In the genomic region with DNA sequence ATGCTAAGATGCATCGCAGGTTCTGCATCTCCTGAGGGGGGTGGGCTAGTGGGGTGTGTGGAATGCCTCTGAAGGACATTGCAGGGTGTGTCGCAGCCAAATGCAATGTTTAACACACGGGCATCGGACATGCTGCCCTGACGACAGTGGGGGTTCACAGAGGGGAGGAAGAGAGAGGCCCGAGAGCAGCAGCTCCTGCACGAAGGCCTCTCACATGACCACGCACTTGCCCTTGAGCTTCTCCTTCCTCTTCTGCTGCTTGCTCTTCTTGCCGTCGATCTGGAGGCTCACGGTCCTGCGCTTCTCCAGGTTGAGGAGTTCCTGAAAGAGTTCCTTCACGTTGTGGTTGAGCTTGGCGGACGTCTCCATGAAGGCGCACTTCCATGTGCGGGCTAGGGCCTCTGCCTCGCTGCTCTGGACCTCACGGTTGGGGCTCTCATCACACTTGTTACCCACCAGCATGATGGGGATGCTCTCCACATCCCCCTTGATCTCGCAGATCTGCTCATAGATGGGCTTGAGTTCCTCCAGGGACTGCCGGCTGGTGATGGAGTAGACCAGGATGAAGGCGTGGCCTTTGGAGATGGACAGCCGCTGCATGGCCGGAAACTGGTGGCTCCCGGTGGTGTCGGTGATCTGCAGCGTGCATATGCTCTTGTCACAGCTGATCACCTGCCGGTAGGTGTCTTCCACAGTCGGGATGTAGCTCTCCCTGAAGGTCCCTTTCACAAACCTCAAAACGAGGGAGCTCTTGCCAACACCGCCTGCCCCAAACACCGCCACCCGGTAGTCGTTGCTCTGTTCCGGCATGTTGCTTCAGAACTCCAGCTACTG, we compare ENCODE assay signal across 25 mouse cellular contexts. TPM values are rescaled to one million over a fixed set of nuclear protein-coding genes. Genes with fewer than 3 reads are reported as not detected.
DNase-seq lines count a peak whose midpoint lies in the region; ATAC-seq and TF ChIP-seq lines count a peak whose summit lies in the region.
"Had no signal": no experiment of that assay in that cellular context is flagged by ENCODE, and none has a peak within 500 bp of the region (broad histone marks: within the 10 kb centered on the region; RNA-seq: fewer than 3 reads in every experiment).

No protein-coding gene starts in this region.

- no peak overlapping the region for H3K4me3 ChIP-seq in heart, adult 2 months
- H3K4me3 ChIP-seq: embryonic facial prominence, embryonic 15.5 days; erythroblast, embryonic 14.5 days; forebrain, embryonic 15.5 days; heart, embryonic 10.5 days; hindbrain, embryonic 12.5 days had no signal

- no peak overlapping the region for H3K27ac ChIP-seq in heart, adult 2 months
- H3K27ac ChIP-seq: embryonic facial prominence, embryonic 15.5 days; forebrain, embryonic 15.5 days; heart, embryonic 10.5 days; hindbrain, embryonic 12.5 days had no signal

- H3K36me3 ChIP-seq in heart, adult 2 months (ENCODE audit: control insufficient read depth, insufficient read depth, low read length), result no peaks in the 10 kb centered on the region
- H3K36me3 ChIP-seq: embryonic facial prominence, embryonic 15.5 days; forebrain, embryonic 15.5 days; hindbrain, embryonic 12.5 days had no signal

- H3K79me2 ChIP-seq in heart, adult 2 months (replicated peaks; ENCODE audit: control insufficient read depth, insufficient read depth, low read length), result no peaks in the 10 kb centered on the region

- intact Hi-C loops in heart, adult 2 months (cut with DNase I), result no loop called here
- intact Hi-C loops in left cerebral cortex, postnatal 25 days (cut with DNase I), result no loop called here

- TF ChIP-seq EP300 in heart, adult 2 months (IDR thresholded peaks at IDR 0.05; ENCODE audit: insufficient read depth, low read depth, low read length), result no peak

- ATAC-seq in common myeloid progenitor, adult 5-6 weeks (replicated peaks; ENCODE audit: low read depth, poor library complexity, severe bottlenecking), result 0 out of 2 replicates have a peak, but pooled peaks have one; percentile 24
- ATAC-seq in megakaryocyte progenitor cell, adult 5-6 weeks (replicated peaks; ENCODE audit: poor library complexity), result peak; percentile 20; the same call in 1 of the 2 replicates
- ATAC-seq: CD4-positive, CD25-positive, alpha-beta regulatory T cell, adult 4 months; forebrain, embryonic 15.5 days; hindbrain, embryonic 16.5 days had no signal

- no peak overlapping the region for H3K9ac ChIP-seq in heart, adult 2 months (ENCODE audit: low read depth, low read length)
- H3K9ac ChIP-seq: embryonic facial prominence, embryonic 15.5 days; forebrain, embryonic 15.5 days; hindbrain, embryonic 12.5 days had no signal

- TF ChIP-seq CTCF in heart, adult 2 months (IDR thresholded peaks at IDR 0.05), result no peak

- 88% methylated on average over 35 of the region's 35 CpGs for WGBS in heart, adult 2 months

- H3K4me1 ChIP-seq in heart, adult 2 months (ENCODE audit: control insufficient read depth, insufficient read depth, low read length), result no peaks in the 10 kb centered on the region
- H3K4me1 ChIP-seq: embryonic facial prominence, embryonic 15.5 days; forebrain, embryonic 15.5 days; hindbrain, embryonic 12.5 days had no signal

- peak; percentile 70 for DNase-seq in cerebellum, adult 11-12 months
- DNase-seq in cerebellum, postnatal 10 days, result no peak
- DNase-seq in heart, adult 11 months, result peak; percentile 85
- no peak for DNase-seq in heart, adult 2 months
- no peak for DNase-seq in layer of hippocampus, adult 11-12 months (ENCODE audit: low spot score)
- DNase-seq in left cerebral cortex, postnatal 25 days (ENCODE audit: low spot score in 2 of 2), result no peak
- DNase-seq: adrenal gland, adult 2 months; adrenal gland, postnatal 25 days; B cell, adult 2 months; cerebellum, adult 11 months; embryo, embryonic 11 days; gastrocnemius, postnatal 14 days; heart, postnatal 10 days; heart, postnatal 4 days; kidney, adult 11 months had no signal

- no peak for TF ChIP-seq POLR2A in heart, adult 2 months (IDR thresholded peaks at IDR 0.05; ENCODE audit: insufficient read depth, low read depth, low read length)

- no peaks in the 10 kb centered on the region for H3K27me3 ChIP-seq in heart, adult 2 months (ENCODE audit: control insufficient read depth, insufficient read depth, low read length)
- H3K27me3 ChIP-seq: embryonic facial prominence, embryonic 15.5 days; forebrain, embryonic 15.5 days; hindbrain, embryonic 12.5 days had no signal

RNA-seq across cellular contexts. Expression of a gene that starts 23.4 kb away (rescaled TPM):
- total RNA-seq in heart, adult 2 months (2021), result under 1 TPM; 0.18 to 0.32 TPM
- 0.61 and 0.78 TPM in 2 replicates for polyA plus RNA-seq in heart, adult 2 months (2012; rRNA removed)
- total RNA-seq in common myeloid progenitor, adult 5-6 weeks (2017), result 1.5 and 2.0 TPM in 2 replicates
- 1.5 and 2.4 TPM in 2 replicates for total RNA-seq in megakaryocyte progenitor cell, adult 5-6 weeks (2015)
- 1.00 and 1.8 TPM in 2 replicates for total RNA-seq in megakaryocyte progenitor cell, adult 5-6 weeks (2017)
- 100 to 1,000 TPM; 169 to 177 TPM for total RNA-seq in left cerebral cortex, postnatal 25 days (2021)
- total RNA-seq: MEL had no signal
- polyA plus RNA-seq: CD4-positive, CD25-positive, alpha-beta regulatory T cell, adult 4 months; erythroblast, embryonic 14.5 days had no signal

Comparison
In these comparisons a context has a peak if more than half of its experiments do, and no peak if none do; other contexts are left out.
1. DNase-seq: peak in cerebellum, adult 11-12 months (single experiment) and heart, adult 11 months (single experiment); none in cerebellum, postnatal 10 days (0 of 2), heart, adult 2 months (0 of 2), layer of hippocampus, adult 11-12 months (single experiment) and left cerebral cortex, postnatal 25 days (0 of 2).
2. RNA of a gene that starts 23.4 kb away (total RNA-seq): 169 to 177 TPM in left cerebral cortex, postnatal 25 days; 1.00 to 2.4 TPM in megakaryocyte progenitor cell, adult 5-6 weeks, 1.5 to 2.0 TPM in common myeloid progenitor, adult 5-6 weeks and 0.18 to 0.32 TPM in heart, adult 2 months; every median in the first group is over 10 times any median in the second.